18 mouse cellular contexts compared by ENCODE assay signal in genomic region chr6:90787587-90787986, GRCm38 (mm10).
DNase-seq lines count a peak whose midpoint lies in the region; ATAC-seq and TF ChIP-seq lines count a peak whose summit lies in the region.
"Had no signal": no experiment of that assay in that cellular context is flagged by ENCODE, and none has a peak within 500 bp of the region (broad histone marks: within the 10 kb centered on the region; RNA-seq: fewer than 3 reads in every experiment).

No protein-coding gene starts in this region.

- no peaks in the 10 kb centered on the region for H3K36me3 ChIP-seq in forebrain, embryonic 13.5 days (ENCODE audit: poor library complexity, severe bottlenecking)
- H3K36me3 ChIP-seq in forebrain, embryonic 14.5 days (ENCODE audit: control insufficient read depth, insufficient read depth, low read length): no peaks in the 10 kb centered on the region
- no peaks in the 10 kb centered on the region for H3K36me3 ChIP-seq in hindbrain, embryonic 16.5 days (ENCODE audit: control insufficient read depth, insufficient read depth, low read length)
- no peaks in the 10 kb centered on the region for H3K36me3 ChIP-seq in midbrain, embryonic 13.5 days
- H3K36me3 ChIP-seq: embryonic facial prominence, embryonic 12.5 days; G1E; limb, embryonic 12.5 days; liver, embryonic 13.5 days; lung, embryonic 15.5 days had no signal

- H3K4me2 ChIP-seq in forebrain, embryonic 13.5 days: no peak overlapping the region
- H3K4me2 ChIP-seq in forebrain, embryonic 14.5 days (ENCODE audit: low read length): no peak overlapping the region
- H3K4me2 ChIP-seq in hindbrain, embryonic 16.5 days (ENCODE audit: low read length): no peak overlapping the region
- no peak overlapping the region for H3K4me2 ChIP-seq in midbrain, embryonic 13.5 days (replicated peaks)
- H3K4me2 ChIP-seq: embryonic facial prominence, embryonic 12.5 days; limb, embryonic 12.5 days; liver, embryonic 13.5 days; lung, embryonic 15.5 days had no signal

- H3K27me3 ChIP-seq in forebrain, embryonic 13.5 days: no peaks in the 10 kb centered on the region
- H3K27me3 ChIP-seq in forebrain, embryonic 14.5 days (replicated peaks; ENCODE audit: control insufficient read depth, insufficient read depth, low read length): no peaks in the 10 kb centered on the region
- no peaks in the 10 kb centered on the region for H3K27me3 ChIP-seq in hindbrain, embryonic 16.5 days (replicated peaks; ENCODE audit: control insufficient read depth, insufficient read depth, low read length)
- 0 out of 2 replicates have a peak, but pooled peaks cover under 1% of the 10 kb centered on the region for H3K27me3 ChIP-seq in midbrain, embryonic 13.5 days
- H3K27me3 ChIP-seq: embryonic facial prominence, embryonic 12.5 days; limb, embryonic 12.5 days; liver, embryonic 13.5 days; lung, embryonic 15.5 days had no signal

- DNase-seq in forebrain, embryonic 14.5 days (ENCODE audit: low spot score): no peak
- no peak for DNase-seq in cerebellum, postnatal 14 days
- DNase-seq in cerebellum, postnatal 4 days (ENCODE audit: low spot score in 2 of 2): no peak
- DNase-seq: heart, postnatal 4 days; liver, embryonic 13.5 days; thymus, postnatal 25 days had no signal

- H3K9ac ChIP-seq in forebrain, embryonic 13.5 days: no peak overlapping the region
- H3K9ac ChIP-seq in forebrain, embryonic 14.5 days (ENCODE audit: low read length): no peak overlapping the region
- no peak overlapping the region for H3K9ac ChIP-seq in hindbrain, embryonic 16.5 days (ENCODE audit: low read depth, low read length)
- no peak overlapping the region for H3K9ac ChIP-seq in midbrain, embryonic 13.5 days (replicated peaks)
- H3K9ac ChIP-seq: embryonic facial prominence, embryonic 12.5 days; limb, embryonic 12.5 days; liver, embryonic 13.5 days; lung, embryonic 15.5 days had no signal

- H3K9me3 ChIP-seq in forebrain, embryonic 13.5 days (replicated peaks): no peaks in the 10 kb centered on the region
- no peaks in the 10 kb centered on the region for H3K9me3 ChIP-seq in forebrain, embryonic 14.5 days (replicated peaks; ENCODE audit: control insufficient read depth, low read length)
- no peaks in the 10 kb centered on the region for H3K9me3 ChIP-seq in hindbrain, embryonic 16.5 days (ENCODE audit: control insufficient read depth, low read length)
- no peaks in the 10 kb centered on the region for H3K9me3 ChIP-seq in midbrain, embryonic 13.5 days
- H3K9me3 ChIP-seq: embryonic facial prominence, embryonic 12.5 days; G1E; limb, embryonic 12.5 days; liver, embryonic 13.5 days; lung, embryonic 15.5 days had no signal

- peak overlapping the region; percentile 7; the same call in 1 of the 2 replicates for H3K27ac ChIP-seq in forebrain, embryonic 13.5 days
- no peak overlapping the region for H3K27ac ChIP-seq in forebrain, embryonic 14.5 days (ENCODE audit: low read depth, low read length)
- H3K27ac ChIP-seq in bone marrow macrophage, adult 2 months (ENCODE audit: insufficient read depth, low read depth, low read length): 0 out of 2 replicates have a peak overlapping the region, but pooled peaks have one; percentile 21
- peak overlapping the region; percentile 60; the same call in 1 of the 2 replicates for H3K27ac ChIP-seq in hindbrain, embryonic 16.5 days (ENCODE audit: low read depth, low read length)
- H3K27ac ChIP-seq in midbrain, embryonic 13.5 days: peak overlapping the region; percentile 83
- H3K27ac ChIP-seq: embryonic facial prominence, embryonic 12.5 days; limb, embryonic 12.5 days; liver, embryonic 13.5 days; lung, embryonic 15.5 days had no signal

- TF ChIP-seq CTCF in bone marrow macrophage, adult 2 months (IDR thresholded peaks at IDR 0.05; ENCODE audit: low read depth, low read length): no peak

- 96% methylated on average over 3 of the region's 3 CpGs for WGBS in forebrain, embryonic 13.5 days
- 90% methylated on average over 3 of the region's 3 CpGs for WGBS in forebrain, embryonic 14.5 days
- 93% methylated on average over 3 of the region's 3 CpGs for WGBS in hindbrain, embryonic 16.5 days
- WGBS in midbrain, embryonic 13.5 days: 97% methylated on average over 3 of the region's 3 CpGs

- peaks cover 48% of the 10 kb centered on the region for H3K4me1 ChIP-seq in forebrain, embryonic 13.5 days
- H3K4me1 ChIP-seq in forebrain, embryonic 14.5 days (ENCODE audit: control insufficient read depth, insufficient read depth, low read length): peaks cover 38% of the 10 kb centered on the region
- H3K4me1 ChIP-seq in bone marrow macrophage, adult 2 months (ENCODE audit: control insufficient read depth, insufficient read depth, low read length): peaks cover 28% of the 10 kb centered on the region
- peaks cover 38% of the 10 kb centered on the region for H3K4me1 ChIP-seq in hindbrain, embryonic 16.5 days (ENCODE audit: control insufficient read depth, insufficient read depth, low read depth, low read length)
- peaks cover 48% of the 10 kb centered on the region for H3K4me1 ChIP-seq in midbrain, embryonic 13.5 days (replicated peaks)
- H3K4me1 ChIP-seq: liver, embryonic 13.5 days; lung, embryonic 15.5 days had no signal

- no peak for ATAC-seq in forebrain, embryonic 13.5 days
- ATAC-seq in forebrain, embryonic 14.5 days: no peak
- ATAC-seq in hindbrain, embryonic 16.5 days: no peak
- no peak for ATAC-seq in midbrain, embryonic 13.5 days
- ATAC-seq in CD4-positive, CD25-positive, alpha-beta regulatory T cell, adult 4 months: no peak
- ATAC-seq: intestine, embryonic 16.5 days had no signal

- no peak for TF ChIP-seq POLR2A in bone marrow macrophage, adult 2 months (IDR thresholded peaks at IDR 0.05; ENCODE audit: borderline replicate concordance, low read depth, low read length)

- H3K4me3 ChIP-seq in forebrain, embryonic 13.5 days: no peak overlapping the region
- no peak overlapping the region for H3K4me3 ChIP-seq in forebrain, embryonic 14.5 days (ENCODE audit: low read depth, low read length)
- H3K4me3 ChIP-seq in bone marrow macrophage, adult 2 months (ENCODE audit: insufficient read depth, low read length): no peak overlapping the region
- no peak overlapping the region for H3K4me3 ChIP-seq in hindbrain, embryonic 16.5 days (ENCODE audit: low read length)
- no peak overlapping the region for H3K4me3 ChIP-seq in midbrain, embryonic 13.5 days (replicated peaks)
- H3K4me3 ChIP-seq: embryonic facial prominence, embryonic 12.5 days; erythroblast, embryonic 14.5 days; limb, embryonic 12.5 days; liver, embryonic 13.5 days; lung, embryonic 15.5 days; myocyte had no signal
